19 mouse cellular contexts compared by ENCODE assay signal in the genomic region with DNA sequence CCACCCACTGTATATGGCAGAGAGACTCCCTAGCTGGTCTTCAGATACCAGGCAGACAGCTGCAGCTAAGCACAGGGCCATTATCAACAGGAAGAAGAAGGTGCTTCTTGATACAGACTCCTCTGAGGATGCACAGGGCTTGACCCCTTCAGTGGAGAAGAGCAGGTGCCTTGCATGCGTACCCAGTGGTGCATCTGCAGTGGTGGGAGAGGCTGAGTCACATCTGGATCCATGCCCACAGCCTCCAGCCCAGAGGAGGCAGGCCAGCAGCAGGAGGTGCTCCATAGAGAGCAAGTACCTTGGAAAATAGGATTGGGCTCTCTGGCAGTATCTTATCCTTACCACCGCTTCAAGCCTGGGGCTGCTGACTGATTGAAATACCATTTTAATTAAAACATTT. TPM values are rescaled to one million over a fixed set of nuclear protein-coding genes. Genes with fewer than 3 reads are reported as not detected.
DNase-seq lines count a peak whose midpoint lies in the region; ATAC-seq and TF ChIP-seq lines count a peak whose summit lies in the region.
"Had no signal": no experiment of that assay in that cellular context is flagged by ENCODE, and none has a peak within 500 bp of the region (broad histone marks: within the 10 kb centered on the region; RNA-seq: fewer than 3 reads in every experiment).

No protein-coding gene starts in this region.

- no peak for TF ChIP-seq CTCF in intestine, postnatal 0 days (IDR thresholded peaks at IDR 0.05; ENCODE audit: low read depth)
- TF ChIP-seq CTCF in C2C12 (IDR thresholded peaks at IDR 0.05; ENCODE audit: control insufficient read depth, insufficient read depth, insufficient read length): no peak
- TF ChIP-seq CTCF in brain, embryonic 14.5 days (IDR thresholded peaks at IDR 0.05; ENCODE audit: borderline replicate concordance, extremely low read depth, insufficient read depth, insufficient read length): no peak

- H3K79me2 ChIP-seq in C2C12 (ENCODE audit: control insufficient read depth, insufficient read depth): no peaks in the 10 kb centered on the region

- H3K36me3 ChIP-seq in intestine, embryonic 14.5 days (ENCODE audit: control insufficient read depth, insufficient read depth, low read length): no peaks in the 10 kb centered on the region
- H3K36me3 ChIP-seq in intestine, postnatal 0 days (ENCODE audit: control insufficient read depth, insufficient read depth): no peaks in the 10 kb centered on the region
- H3K36me3 ChIP-seq in C2C12 (ENCODE audit: control insufficient read depth, insufficient read depth): no peaks in the 10 kb centered on the region
- no peaks in the 10 kb centered on the region for H3K36me3 ChIP-seq in liver, embryonic 12.5 days
- H3K36me3 ChIP-seq in liver, embryonic 11.5 days (ENCODE audit: control insufficient read depth, insufficient read depth, low read length): no peaks in the 10 kb centered on the region
- H3K36me3 ChIP-seq: embryonic facial prominence, embryonic 12.5 days; forebrain, embryonic 15.5 days; hindbrain, embryonic 15.5 days had no signal

- no peak overlapping the region for H3K4me2 ChIP-seq in intestine, embryonic 14.5 days (ENCODE audit: low read length)
- H3K4me2 ChIP-seq in intestine, postnatal 0 days (replicated peaks; ENCODE audit: low read depth): no peak overlapping the region
- no peak overlapping the region for H3K4me2 ChIP-seq in liver, embryonic 12.5 days
- no peak overlapping the region for H3K4me2 ChIP-seq in liver, embryonic 11.5 days
- H3K4me2 ChIP-seq: embryonic facial prominence, embryonic 12.5 days; forebrain, embryonic 15.5 days; heart, embryonic 11.5 days; hindbrain, embryonic 15.5 days had no signal

- no peaks in the 10 kb centered on the region for H3K9me3 ChIP-seq in intestine, embryonic 14.5 days (ENCODE audit: control insufficient read depth, low read length)
- no peaks in the 10 kb centered on the region for H3K9me3 ChIP-seq in intestine, postnatal 0 days (ENCODE audit: control insufficient read depth)
- H3K9me3 ChIP-seq in liver, embryonic 12.5 days (replicated peaks): no peaks in the 10 kb centered on the region
- no peaks in the 10 kb centered on the region for H3K9me3 ChIP-seq in liver, embryonic 11.5 days (ENCODE audit: control insufficient read depth, low read length)
- H3K9me3 ChIP-seq: embryonic facial prominence, embryonic 12.5 days; forebrain, embryonic 15.5 days; hindbrain, embryonic 15.5 days had no signal

- H3K9ac ChIP-seq in intestine, embryonic 14.5 days (ENCODE audit: low read length): no peak overlapping the region
- no peak overlapping the region for H3K9ac ChIP-seq in intestine, postnatal 0 days (ENCODE audit: low read depth, low read length)
- H3K9ac ChIP-seq in liver, embryonic 12.5 days: no peak overlapping the region
- no peak overlapping the region for H3K9ac ChIP-seq in liver, embryonic 11.5 days (ENCODE audit: low read depth, low read length)
- H3K9ac ChIP-seq: embryonic facial prominence, embryonic 12.5 days; forebrain, embryonic 15.5 days; hindbrain, embryonic 15.5 days had no signal

- TF ChIP-seq POLR2A in brain, embryonic 14.5 days (IDR thresholded peaks at IDR 0.05; ENCODE audit: borderline replicate concordance, extremely low read depth, insufficient read depth, insufficient read length, poor library complexity, severe bottlenecking): no peak

- no peak overlapping the region for H3ac ChIP-seq in C2C12 (ENCODE audit: control insufficient read depth, insufficient read length, low read depth)

- no peak overlapping the region for H3K27ac ChIP-seq in intestine, embryonic 14.5 days (ENCODE audit: low read depth)
- H3K27ac ChIP-seq in intestine, postnatal 0 days (ENCODE audit: low read depth, low read length): no peak overlapping the region
- H3K27ac ChIP-seq in liver, embryonic 12.5 days: no peak overlapping the region
- no peak overlapping the region for H3K27ac ChIP-seq in liver, embryonic 11.5 days (ENCODE audit: low read depth, low read length)
- H3K27ac ChIP-seq: embryonic facial prominence, embryonic 12.5 days; forebrain, embryonic 15.5 days; heart, adult 2 months; hindbrain, embryonic 15.5 days had no signal

- no peaks in the 10 kb centered on the region for H3K4me1 ChIP-seq in intestine, embryonic 14.5 days (replicated peaks; ENCODE audit: control insufficient read depth, insufficient read depth, low read length)
- no peaks in the 10 kb centered on the region for H3K4me1 ChIP-seq in intestine, postnatal 0 days (replicated peaks; ENCODE audit: control insufficient read depth, insufficient read depth, low read length)
- H3K4me1 ChIP-seq in liver, embryonic 12.5 days: no peaks in the 10 kb centered on the region
- no peaks in the 10 kb centered on the region for H3K4me1 ChIP-seq in liver, embryonic 11.5 days (replicated peaks; ENCODE audit: control insufficient read depth, insufficient read depth, low read length)
- H3K4me1 ChIP-seq: forebrain, embryonic 15.5 days; hindbrain, embryonic 15.5 days had no signal

- no peaks in the 10 kb centered on the region for H3K27me3 ChIP-seq in intestine, embryonic 14.5 days (replicated peaks; ENCODE audit: control insufficient read depth, insufficient read depth, low read length)
- no peaks in the 10 kb centered on the region for H3K27me3 ChIP-seq in intestine, postnatal 0 days (replicated peaks; ENCODE audit: control insufficient read depth, insufficient read depth, low read length)
- H3K27me3 ChIP-seq in C2C12 (ENCODE audit: control insufficient read depth, insufficient read depth, insufficient read length): no peaks in the 10 kb centered on the region
- H3K27me3 ChIP-seq in liver, embryonic 12.5 days (replicated peaks): no peaks in the 10 kb centered on the region
- H3K27me3 ChIP-seq in liver, embryonic 11.5 days (replicated peaks; ENCODE audit: control insufficient read depth, insufficient read depth, low read length): no peaks in the 10 kb centered on the region
- H3K27me3 ChIP-seq: embryonic facial prominence, embryonic 12.5 days; forebrain, embryonic 15.5 days; hindbrain, embryonic 15.5 days had no signal

- peak; percentile 28 for DNase-seq in intestine, embryonic 14.5 days (ENCODE audit: low spot score)
- peak; percentile 5 for DNase-seq in brain, embryonic 14.5 days (ENCODE audit: low read depth)
- DNase-seq in liver, embryonic 11.5 days (ENCODE audit: low spot score): no peak
- DNase-seq: adrenal gland, adult 2 months; adrenal gland, postnatal 25 days; B cell, adult 2 months; cerebellum, adult 11 months; cerebellum, adult 8-10 months; cerebellum, postnatal 14 days; gastrocnemius, postnatal 36 days; heart, adult 2 months had no signal

- 84% methylated on average over 2 of the region's 2 CpGs for WGBS in intestine, embryonic 14.5 days
- 92% methylated on average over 2 of the region's 2 CpGs for WGBS in intestine, postnatal 0 days
- WGBS in liver, embryonic 12.5 days (ENCODE audit: insufficient replicate concordance): 69% methylated on average over 2 of the region's 2 CpGs
- WGBS in liver, embryonic 11.5 days: 77% methylated on average over 2 of the region's 2 CpGs

- H3K79me3 ChIP-seq in C2C12 (ENCODE audit: low read depth): no peaks in the 10 kb centered on the region

- H3K4me3 ChIP-seq in intestine, embryonic 14.5 days (ENCODE audit: low read depth, low read length): no peak overlapping the region
- no peak overlapping the region for H3K4me3 ChIP-seq in intestine, postnatal 0 days (ENCODE audit: low read depth, low read length)
- no peak overlapping the region for H3K4me3 ChIP-seq in C2C12 (ENCODE audit: insufficient read depth, poor library complexity, severe bottlenecking)
- H3K4me3 ChIP-seq in liver, embryonic 12.5 days: no peak overlapping the region
- no peak overlapping the region for H3K4me3 ChIP-seq in liver, embryonic 11.5 days (ENCODE audit: low read depth, low read length)
- H3K4me3 ChIP-seq: embryonic facial prominence, embryonic 12.5 days; forebrain, embryonic 15.5 days; heart, adult 2 months; hindbrain, embryonic 15.5 days had no signal

- ATAC-seq in intestine, embryonic 14.5 days (replicated peaks; ENCODE audit: low FRiP score, low TSS enrichment, low read depth): no peak
- ATAC-seq in intestine, postnatal 0 days: no peak
- ATAC-seq in liver, embryonic 12.5 days: no peak
- ATAC-seq in liver, embryonic 11.5 days (replicated peaks; ENCODE audit: low FRiP score): no peak
- ATAC-seq: forebrain, embryonic 15.5 days; inflammation-experienced regulatory T-cells, adult 6 months had no signal

TF ChIP-seq in C2C12, 6 proteins besides CTCF, POLR2A, EP300 and RAD21:
- TF ChIP-seq MYOD1 (IDR thresholded peaks at IDR 0.05; ENCODE audit: control insufficient read depth, insufficient read length, low read depth) (peak; percentile 51), MAX (IDR thresholded peaks at IDR 0.05) (no peak)

RNA-seq across cellular contexts. Expression of a gene that starts 41.9 kb away (rescaled TPM):
- polyA plus RNA-seq in intestine, embryonic 14.5 days (2014; fragmentation: Nextera tagmentation; extraction: Ambion mirVana): 0.12 and 0.70 TPM in 2 replicates
- polyA plus RNA-seq in intestine, postnatal 0 days (2015; fragmentation: Nextera tagmentation; extraction: Ambion mirVana): 0.12 and 0.17 TPM in 2 replicates
- polyA plus RNA-seq in C2C12 (2012; fragmentation: generic; extraction: Trizol): 0.01 TPM
- 1.9 and 5.7 TPM in 2 replicates for polyA plus RNA-seq in brain, embryonic 14.5 days (2012; rRNA removed)
- polyA plus RNA-seq in liver, embryonic 12.5 days (2016; fragmentation: Nextera tagmentation; extraction: Ambion mirVana): 0.02 TPM in 1 of 2 replicates, not detected in the other
- polyA plus RNA-seq in liver, embryonic 11.5 days (2014; fragmentation: Nextera tagmentation; extraction: Ambion mirVana): 0.04 TPM in 1 of 2 replicates, not detected in the other
